Mouse (Mus musculus): Measurements from ENCODE around the gene Brca1.

Gene Brca1

DNA sequence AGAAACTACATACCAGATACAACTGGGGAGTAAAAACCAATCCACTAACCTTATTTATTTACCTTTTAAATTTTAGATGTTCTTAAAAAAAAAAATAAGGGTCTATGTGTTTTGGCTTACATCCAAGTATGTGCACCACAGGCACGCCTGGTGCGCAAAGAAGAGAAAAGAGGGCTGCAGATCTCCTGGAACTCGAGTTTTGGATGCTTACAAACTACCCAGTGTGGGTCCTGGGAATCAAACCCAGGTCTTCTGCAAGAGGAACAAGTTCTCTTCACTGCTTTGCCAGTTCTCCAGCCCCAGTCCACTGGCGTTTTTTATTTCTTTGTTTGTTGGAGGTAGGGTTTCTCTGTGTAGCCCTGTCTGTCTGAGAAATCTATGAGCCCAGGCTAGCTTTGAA lies 25.1 kb downstream of the Brca1 start:
- 57% methylated on average over 4 of the region's 4 CpGs for WGBS

DNA sequence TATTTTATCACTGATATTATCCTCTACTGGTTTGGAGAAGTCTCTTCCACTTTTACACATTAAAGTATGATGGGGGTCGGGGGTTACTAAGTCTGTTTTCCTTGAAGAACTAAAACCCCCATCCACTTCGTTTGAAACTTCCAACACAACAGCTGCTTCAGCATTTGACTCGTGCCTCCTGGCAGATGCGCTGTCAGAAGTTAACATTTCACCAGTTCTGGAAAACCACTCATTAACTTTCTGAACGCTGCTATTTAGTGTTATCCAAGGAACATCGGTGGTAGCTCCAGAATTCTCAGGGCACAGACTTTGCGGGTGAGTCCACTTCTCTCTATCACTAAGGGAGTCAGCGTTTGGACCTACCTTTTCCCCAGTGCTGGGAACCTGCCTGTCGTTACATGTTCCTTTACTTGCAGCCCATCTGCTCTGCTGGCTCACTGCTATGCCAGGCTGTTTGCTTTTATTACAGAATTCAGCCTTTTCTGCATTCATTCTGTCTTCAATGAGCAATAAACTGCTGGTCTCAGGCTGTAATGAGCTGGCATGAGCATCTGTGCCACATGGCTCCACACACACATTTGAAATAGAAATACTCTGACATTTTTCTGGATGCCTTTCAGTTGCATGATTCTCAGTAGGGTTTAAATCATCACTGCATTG lies 25.7 kb downstream of the Brca1 start:
- WGBS = 37% methylated on average over 9 of the region's 9 CpGs

DNA sequence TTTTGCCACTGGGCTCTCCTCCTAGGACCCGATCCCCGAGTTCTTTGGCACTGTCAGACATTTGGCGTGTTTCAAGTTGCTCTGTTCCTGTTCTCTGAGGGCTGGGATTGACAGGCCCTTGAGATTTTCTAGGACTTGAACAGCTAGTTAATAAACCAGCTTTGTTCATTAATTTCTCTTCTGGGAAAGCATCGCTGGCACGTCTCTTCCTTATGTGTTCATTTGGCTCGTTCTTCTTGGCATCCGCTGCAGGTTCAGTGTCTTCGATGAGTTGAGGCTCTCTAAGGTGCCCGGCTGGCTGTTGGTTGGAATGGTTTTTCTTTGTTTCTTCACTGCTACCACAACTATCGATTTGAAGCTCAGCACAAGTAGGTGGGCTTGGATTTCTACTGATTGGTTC lies 26.7 kb downstream of the Brca1 start:
- 53% methylated on average over 10 of the region's 10 CpGs for WGBS

DNA sequence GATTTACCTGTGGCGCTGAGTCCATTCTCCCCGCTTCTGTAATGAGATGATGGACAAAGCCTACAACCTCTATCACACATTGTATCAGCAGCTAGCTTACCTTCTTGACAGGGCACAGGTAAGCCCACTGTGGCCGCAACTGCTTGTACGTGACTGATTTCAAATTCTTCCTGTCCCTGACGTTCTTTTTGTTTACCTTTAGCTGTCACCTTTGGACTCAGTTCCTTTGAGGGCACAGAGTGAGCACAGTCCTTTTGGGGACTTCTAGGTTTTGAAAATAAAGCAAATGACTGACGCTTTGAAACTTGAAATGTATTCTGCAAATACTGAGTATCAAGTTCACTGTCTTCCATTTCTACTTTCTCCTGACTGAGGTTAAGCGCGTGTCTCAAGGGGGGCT lies 27.3 kb downstream of the Brca1 start:
- WGBS = 93% methylated on average over 8 of the region's 8 CpGs

DNA sequence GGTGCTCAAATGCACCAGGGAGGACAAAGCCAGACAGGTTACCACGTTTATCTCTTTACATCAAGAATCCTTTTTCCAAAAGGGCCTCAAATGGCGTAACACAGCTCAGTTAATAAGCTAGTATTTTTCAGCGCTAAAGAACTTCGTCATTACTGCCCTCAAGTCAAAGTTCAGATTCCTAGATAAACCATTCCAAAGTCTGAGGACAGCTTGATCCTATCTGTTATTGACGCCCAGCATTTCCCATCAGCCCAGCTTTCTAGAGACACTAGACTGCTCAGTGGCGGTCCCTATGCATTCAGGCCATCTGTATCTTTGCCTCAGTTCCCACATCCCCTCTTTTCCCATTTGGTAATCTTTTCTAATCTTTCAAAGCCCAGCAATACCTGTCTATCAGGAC lies 32.4 kb downstream of the Brca1 start:
- 93% methylated on average over 6 of the region's 6 CpGs for WGBS

DNA sequence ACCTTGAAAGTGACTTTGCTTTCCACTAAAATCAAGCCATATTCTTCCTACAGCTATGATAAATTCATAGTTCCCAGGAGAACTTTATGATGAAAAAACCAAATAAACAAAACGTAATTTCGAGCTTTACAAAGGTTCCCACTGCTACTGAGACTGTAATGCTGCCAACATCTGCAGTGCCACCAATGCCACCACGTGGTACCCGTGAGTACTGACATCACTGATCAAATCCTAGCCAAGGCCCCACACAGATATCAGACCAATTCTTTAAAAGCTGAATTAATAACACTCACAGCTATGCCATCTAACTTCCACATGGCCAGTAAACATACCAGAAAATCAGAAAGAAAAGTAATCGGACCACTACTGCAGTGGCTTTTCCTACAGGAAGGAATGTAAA lies 32.8 kb downstream of the Brca1 start:
- WGBS = 57% methylated on average over 5 of the region's 5 CpGs

DNA sequence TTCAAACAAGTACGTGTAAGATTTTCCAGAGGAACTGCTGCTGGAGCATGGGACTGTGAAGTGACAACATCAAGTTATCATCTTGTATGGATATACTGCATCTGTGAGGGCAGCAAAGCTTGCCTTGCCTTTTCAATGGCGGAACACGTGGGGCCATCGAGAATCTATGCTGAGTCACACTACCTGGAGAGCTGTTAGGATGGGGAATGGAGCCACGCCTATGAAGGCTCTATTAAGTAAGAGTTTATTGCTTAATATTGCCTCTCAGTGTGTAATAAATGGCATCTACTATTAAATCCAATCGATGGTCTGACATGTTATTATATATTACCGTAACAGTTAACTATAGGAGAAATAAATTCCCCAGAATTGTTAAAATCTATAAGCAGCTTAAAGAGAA lies 44.7 kb downstream of the Brca1 start:
- WGBS = 94% methylated on average over 7 of the region's 7 CpGs

DNA sequence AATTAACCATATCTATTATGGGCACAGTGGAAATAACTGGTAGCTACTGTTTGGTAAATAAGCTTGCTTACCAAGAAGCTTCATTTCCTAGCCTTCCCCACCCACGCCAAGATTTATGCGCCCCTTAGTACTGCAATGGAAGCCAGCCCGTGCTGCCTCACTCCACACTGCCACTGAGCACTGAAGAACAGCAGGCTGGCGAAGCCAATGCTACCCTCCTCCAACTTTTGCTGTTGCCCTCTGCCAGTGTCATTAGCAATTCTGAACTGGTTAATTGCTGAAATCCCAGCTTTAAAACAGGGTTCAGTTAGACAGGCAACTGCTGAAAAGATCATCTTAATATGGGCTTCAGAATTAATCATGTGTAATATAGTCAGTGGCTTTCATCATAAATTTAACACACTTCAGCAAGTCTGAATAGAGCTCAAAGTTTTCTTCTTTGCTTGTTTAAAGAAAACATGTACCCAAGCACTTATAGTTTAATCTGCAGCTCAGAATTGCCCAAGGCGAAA lies 45.4 kb downstream of the Brca1 start:
- 60% methylated on average over 5 of the region's 5 CpGs for WGBS

DNA sequence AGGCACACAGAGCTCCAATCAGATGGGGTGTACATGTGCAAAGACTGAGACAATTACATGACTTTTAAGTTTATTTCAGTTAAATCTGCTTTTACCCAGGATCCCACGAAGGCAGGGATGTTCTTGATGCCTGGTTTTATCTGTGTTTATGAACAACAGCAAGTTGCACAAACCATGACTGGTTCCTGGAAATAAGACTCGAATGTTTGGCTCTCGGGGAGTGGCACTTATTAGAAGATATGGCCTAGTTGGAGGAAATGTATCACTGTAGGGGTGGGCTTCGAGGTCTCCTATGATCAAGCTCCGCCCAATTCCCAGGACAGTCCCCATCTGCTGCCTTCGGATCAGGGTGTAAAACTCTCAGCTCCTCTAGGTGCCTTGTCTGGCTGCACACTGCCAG lies 65.6 kb downstream of the Brca1 start:
- WGBS = 89% methylated on average over 6 of the region's 6 CpGs

DNA sequence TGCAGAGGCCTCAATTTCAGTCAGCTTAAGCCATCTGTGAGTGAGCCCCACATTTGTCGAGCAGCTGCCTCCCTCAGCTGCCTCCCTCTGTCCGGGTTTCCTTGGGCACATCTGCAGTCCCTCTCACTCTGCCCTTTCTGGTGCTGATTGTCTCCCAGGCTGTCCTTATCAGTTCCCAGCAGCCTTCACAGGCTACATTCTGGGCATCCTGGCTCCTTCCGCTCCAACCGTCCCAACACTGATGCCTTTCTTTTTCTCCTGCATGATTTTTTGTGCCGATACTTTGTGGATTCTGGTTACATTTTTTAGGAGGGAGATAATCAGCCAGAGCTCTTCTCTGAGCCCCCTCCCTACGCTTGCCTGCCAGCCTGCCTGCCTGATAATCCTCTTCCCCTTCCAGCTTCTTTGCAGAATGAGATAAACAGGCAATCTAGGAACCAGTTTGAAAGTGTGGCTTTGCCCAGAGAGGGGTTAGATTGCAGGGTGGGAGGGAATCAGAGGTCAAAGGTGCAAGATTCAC lies 66.2 kb downstream of the Brca1 start:
- WGBS = 69% methylated on average over 6 of the region's 6 CpGs

DNA sequence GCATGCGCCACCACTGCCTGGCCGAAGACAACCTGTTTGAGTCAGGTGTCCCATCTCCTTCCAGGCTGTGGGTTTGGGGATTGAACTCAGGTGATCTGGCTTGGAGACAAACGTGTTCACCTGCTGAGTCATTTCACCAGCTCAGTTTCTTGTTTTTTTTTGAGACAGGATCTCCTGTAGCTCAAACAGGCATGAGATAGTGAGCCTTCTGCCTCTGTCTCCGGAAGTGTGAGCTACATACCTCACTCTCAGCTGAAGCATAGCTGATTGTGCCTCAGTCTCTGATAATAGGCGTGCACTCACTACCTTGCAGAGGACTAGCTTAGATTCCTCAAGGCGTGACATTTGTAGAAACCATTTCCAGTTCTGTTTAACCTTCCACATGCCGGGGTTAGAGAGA lies 66.9 kb downstream of the Brca1 start:
- WGBS = 93% methylated on average over 7 of the region's 7 CpGs

DNA sequence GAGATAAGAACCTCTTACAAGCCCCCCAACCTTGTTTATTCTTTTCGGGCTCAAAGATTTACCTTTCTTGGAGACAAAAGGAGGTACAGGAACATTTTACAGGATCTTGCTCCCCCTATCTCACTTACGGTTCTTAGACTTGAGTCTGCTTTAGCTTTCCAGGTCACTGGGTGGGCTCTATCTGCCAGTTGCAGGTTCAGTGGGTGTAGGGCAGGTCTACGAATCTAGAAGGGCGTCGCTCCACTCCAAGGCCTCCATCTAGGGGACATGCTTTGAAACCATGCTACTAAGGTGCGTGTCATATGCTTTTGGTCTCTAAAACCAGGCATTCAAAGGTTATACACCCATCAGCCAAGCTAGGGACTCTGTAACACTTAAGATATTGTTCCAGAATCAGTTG lies 67.5 kb downstream of the Brca1 start:
- 93% methylated on average over 6 of the region's 6 CpGs for WGBS

DNA sequence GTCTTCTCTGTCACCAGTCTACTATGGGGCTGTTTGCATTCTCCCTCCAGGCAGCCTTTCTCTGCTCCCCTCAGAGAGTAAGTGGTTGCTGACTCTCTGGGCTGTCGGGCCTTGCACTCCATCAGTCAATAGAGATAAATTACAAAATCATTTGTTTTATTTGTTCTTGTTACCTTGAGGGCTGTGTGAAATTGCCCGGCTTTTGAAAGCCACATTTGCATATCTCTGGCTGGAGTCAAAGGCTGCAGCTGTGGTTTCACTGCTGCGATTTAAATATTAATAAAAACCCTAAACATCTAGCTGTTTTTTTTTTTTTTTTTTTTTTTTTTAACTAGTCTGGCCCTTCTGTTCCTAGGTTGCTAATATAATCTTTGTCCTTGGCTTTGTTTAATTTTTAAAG lies 68.0 kb downstream of the Brca1 start:
- WGBS = 75% methylated on average over 3 of the region's 3 CpGs

DNA sequence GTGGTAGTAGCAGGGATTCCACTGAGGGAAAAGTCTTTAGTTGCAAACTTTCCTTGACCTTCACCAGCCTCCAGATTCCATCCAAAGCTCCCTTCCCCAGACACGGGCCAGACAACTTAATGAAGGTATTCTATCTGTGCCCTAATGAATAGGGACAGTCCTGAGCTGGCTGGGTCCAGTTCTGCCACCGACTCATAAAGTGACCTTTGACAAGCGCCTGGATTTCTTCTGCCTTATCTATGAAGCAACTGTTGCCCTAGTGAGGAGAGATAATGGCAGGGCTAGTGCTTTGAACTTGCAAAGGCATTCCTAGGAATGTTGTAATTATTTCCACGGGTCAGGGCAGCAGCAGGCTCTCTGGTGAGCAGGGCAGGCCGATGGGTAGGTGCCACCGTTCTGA lies 70.8 kb downstream of the Brca1 start:
- 79% methylated on average over 6 of the region's 6 CpGs for WGBS

DNA sequence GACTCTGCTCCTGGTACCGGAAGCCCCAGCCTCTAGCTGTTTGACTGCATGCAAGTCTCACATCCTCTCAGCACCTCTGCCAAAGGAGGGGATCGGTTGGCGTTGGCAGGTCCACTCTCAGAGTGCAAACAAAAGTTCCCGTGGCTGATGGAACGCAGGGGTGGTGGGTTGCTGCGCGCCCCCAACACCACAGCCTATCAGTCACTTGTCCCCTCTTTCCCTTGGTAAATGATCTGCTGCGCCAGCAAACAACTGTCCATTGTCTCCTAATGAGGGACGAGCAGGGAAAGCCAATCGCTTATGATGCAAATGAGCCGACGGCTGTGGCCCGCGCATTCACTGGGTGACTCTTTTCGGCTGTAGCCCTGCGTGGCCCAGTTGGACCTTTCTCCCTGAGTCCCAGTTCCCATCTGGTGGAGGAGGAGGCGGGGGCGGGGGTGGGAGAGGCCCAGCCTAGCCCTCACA lies 72.6 kb downstream of the Brca1 start:
- WGBS = 24% methylated on average over 18 of the region's 18 CpGs

DNA sequence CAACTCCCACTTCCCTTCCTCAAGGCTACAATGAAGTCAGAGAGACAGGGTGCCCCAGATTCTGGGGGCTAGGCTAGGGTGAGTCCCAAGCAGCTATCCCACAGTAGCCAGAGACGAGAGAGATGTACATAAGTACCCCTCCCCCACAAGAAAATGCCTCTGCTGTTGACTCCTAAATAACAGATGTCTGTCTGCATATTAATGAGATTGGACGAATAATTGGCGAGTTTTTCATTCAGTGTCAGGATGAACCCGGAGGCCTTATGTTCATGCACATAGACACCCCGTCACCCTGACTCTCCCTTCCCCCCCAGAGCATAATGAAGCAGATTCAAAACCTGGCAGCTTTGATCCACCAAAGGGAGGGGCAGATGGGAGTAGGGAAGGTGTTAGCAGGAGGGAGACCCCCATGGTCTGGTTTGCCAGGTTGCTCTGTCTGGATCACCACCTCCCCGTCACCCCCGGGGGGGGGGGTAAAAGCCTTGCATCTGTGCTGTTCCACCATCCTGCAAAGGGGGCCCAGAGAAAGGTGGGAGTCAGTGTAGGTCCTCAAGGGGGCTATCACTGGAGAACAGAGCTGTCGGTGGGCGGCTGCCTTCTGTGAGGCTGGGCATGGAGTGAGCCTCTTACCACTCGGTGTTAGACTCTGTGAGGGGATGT lies 74.1 kb downstream of the Brca1 start:
- 31% methylated on average over 10 of the region's 10 CpGs for WGBS

DNA sequence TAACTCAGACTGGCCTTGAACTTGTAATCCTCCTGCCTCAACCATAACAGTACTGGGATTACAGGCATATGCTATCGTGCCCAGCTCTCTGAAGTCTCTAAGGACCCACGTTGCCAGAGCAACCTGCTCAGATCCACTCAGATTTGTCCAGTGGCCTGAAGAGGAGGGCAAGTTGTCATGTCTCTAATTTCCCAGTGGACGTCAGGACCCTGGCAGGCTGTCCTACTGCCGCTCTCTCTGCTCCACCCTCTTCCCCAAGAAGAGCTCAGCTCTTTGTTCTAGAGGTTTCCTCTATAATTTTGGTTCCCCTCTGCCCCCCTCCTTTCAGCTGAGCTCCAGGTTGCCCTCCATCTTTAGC lies 74.6 kb downstream of the Brca1 start:
- WGBS = 31% methylated on average over 4 of the region's 4 CpGs

DNA sequence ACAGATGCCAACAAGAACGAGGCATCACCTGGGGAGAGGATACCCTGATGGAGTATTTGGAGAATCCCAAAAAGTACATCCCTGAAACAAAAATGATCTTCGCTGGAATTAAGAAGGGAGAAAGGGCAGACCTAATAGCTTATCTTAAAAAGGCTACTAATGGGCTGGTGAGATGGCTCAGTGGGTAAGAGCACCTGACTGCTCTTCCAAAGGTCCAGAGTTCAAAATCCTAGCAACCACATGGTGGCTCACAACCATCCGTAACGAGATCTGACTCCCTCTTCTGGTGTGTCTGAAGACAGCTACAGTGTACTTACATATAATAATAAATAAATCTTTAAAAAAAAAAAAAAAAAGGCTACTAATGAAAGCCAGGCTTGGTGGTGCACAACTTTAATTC lies 75.4 kb downstream of the Brca1 start:
- WGBS = 91% methylated on average over 4 of the region's 4 CpGs

DNA sequence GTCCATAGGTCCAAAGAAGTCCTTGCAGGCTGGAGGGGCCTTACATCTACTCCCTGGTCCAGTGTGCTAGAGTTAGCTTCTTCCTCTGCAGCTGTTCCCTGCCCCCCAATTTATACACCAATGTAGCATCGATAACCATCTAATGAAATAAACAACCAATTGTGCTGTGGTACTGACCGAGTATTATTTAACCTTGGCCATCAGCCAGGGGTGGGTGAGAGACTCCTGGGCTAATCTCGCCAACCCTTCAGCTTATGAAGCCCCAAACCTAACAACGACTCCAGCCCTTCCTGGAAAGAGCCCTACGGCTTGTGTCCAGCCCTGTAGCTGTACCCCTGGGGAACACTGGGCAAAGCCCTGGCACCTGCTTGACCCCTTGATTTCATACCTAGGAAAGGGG lies 77.5 kb downstream of the Brca1 start:
- 57% methylated on average over 5 of the region's 5 CpGs for WGBS

DNA sequence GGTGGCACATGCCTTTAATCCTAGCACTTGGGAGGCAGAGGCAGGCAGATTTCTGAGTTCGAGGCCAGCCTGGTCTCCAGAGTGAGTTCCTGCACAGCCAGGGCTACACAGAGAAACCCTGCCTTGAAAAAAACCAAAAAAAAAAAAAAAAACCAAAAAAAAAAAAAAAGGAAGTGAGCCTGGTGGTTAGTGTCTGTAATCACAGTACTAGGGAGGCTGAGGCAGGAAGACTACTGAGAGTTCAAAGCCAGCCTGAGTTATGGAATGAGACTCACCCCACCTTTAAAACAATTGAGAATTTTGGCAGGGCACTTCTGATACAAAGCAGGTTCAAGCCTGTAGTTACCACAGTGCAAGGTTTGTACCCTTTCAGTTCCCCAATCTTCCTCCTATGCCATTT lies 78.1 kb downstream of the Brca1 start:
- WGBS = 75% methylated on average over 1 of the region's 1 CpGs

DNA sequence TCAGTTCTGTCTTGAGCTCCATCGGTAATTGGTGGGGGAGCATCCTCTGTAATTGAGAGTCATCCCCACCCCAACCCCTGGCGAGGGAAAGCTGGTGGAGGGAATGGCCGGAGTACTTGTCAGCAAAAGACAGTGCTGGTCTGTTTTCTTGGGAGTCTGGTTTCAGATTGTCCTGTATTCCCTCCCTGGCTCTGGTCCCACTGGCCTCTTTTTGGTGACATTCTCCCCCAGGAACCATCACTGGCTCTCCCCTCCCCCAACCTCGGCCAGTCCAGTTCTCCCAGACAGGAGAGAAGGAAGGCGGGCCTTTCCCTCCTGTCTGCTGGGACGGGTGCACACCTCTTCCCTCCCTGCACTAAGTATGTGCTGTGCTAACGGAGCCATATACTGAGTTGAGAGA lies 79.4 kb downstream of the Brca1 start:
- WGBS = 60% methylated on average over 7 of the region's 7 CpGs

DNA sequence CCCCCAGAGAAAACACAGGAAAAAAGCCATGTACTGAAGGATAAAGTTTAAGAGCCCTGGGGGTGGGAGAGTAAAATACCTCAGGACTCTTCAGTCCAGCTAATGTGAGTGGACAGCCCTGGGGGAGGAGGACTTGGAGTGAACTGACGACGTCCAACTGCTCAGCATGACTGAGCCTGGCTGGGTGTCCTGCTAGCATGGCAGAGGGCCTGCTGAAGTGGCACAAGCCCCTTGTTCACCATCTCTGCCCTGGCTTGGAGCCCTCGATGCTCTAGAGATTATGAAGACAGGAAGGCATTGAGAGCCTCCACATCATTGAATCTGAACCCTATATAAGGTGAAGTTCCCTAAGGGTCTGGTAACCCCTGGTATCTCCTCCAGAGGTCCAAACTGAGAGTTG lies 79.8 kb downstream of the Brca1 start:
- 52% methylated on average over 3 of the region's 3 CpGs for WGBS

DNA sequence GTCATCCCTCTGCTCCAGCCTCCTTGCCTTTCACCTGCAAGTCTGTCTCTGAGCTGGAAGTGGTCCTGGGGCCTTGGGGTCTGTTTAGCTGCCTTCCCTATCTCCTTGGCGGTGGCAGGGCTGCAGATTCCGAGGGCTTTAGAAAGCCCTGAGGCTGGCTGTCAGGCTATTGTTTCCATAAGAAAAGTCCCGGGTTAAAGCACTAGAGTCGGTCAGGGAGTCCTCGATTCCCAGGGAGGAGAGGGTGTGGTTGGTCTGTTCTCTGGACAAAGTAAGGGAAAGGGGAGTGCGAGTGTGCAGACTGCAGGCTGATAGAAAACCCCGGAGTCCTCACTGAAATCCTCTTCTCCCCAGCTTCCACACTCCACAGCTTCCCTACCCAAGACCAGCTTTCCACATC lies 81.5 kb downstream of the Brca1 start:
- 71% methylated on average over 7 of the region's 7 CpGs for WGBS

All from cerebral cortex, adult 2 months (tissue).